Mouse (Mus musculus) testis, adult 2 months (tissue): ENCODE results near the gene Gm36079.
"Not testable (repeated sequence)": the region's sequence is repeated elsewhere in the genome, so short reads cannot be mapped to it uniquely, and the experiment has no call there.

Source experiments
- CTCF ChIP-seq: fragments of 200-500 bp; IDR thresholded peaks from 2 replicates; pipeline ENCODE4 v1.5.1; 2012; ENCODE audit warnings: low read depth, mild to moderate bottlenecking, inconsistent platforms, low read length, moderate library complexity; ENCODE audit not compliant: control insufficient read depth, insufficient read depth, insufficient replicate concordance
- POLR2A ChIP-seq: fragments of 200-500 bp; IDR thresholded peaks from 2 replicates; pipeline ENCODE4 v1.6.1; 2012; ENCODE audit warnings: low read depth, mild to moderate bottlenecking, inconsistent platforms, low read length, moderate library complexity; ENCODE audit not compliant: control insufficient read depth

GRCm38 (mm10) chr13:120063439-120064089, 36.8 kb upstream of the Gm36079 start:
- TF ChIP-seq CTCF, POLR2A: not testable (repeated sequence)
